Mouse (Mus musculus) T-helper 17 cell (primary cell): Measurements from ENCODE around the gene Lkaaear1.

Source experiments
- in situ Hi-C, 2 experiments: fragments of 300-600 bp; cut with MboI, MseI; formaldehyde crosslinking; loops; 1 replicate in 1 of 2; 2 replicates in 1 of 2; pipeline ENCODE4 v1.15.1; 2025; ENCODE audit warnings: high pct_unique_total_duplicates in 2 of 2

Gene Lkaaear1

GRCm38 (mm10) chr2:181684713-181685112 is 13.5 kb downstream of the Lkaaear1 start:
- in situ Hi-C loops: loop anchor here in 1 of 2 experiments (10.0 kb wide), 1 partner anchor 180 kb away; the partner anchor contains the start of gene Polr3k

- in situ Hi-C loops: loop anchor here in 1 of 2 experiments (10.0 kb wide), 1 partner anchor 181 kb away; the partner anchor contains the start of gene Polr3k
Measured at GRCm38 (mm10) chr2:181683381-181683780, 14.9 kb downstream of the Lkaaear1 start.

- in situ Hi-C loops: loop anchor here in 1 of 2 experiments (10.0 kb wide), 1 partner anchor 183 kb away; the partner anchor contains the start of gene Polr3k
Measured at GRCm38 (mm10) chr2:181681978-181682377, 16.3 kb downstream of the Lkaaear1 start.

GRCm38 (mm10) chr2:181680716-181681117 is 17.5 kb downstream of the Lkaaear1 start:
- in situ Hi-C loops: loop anchor here in 1 of 2 experiments (10.0 kb wide), 1 partner anchor 184 kb away; the partner anchor contains the start of gene Polr3k

- in situ Hi-C loops: loop anchor here in 1 of 2 experiments (10.0 kb wide), 1 partner anchor 185 kb away; the partner anchor contains the start of gene Polr3k
Measured at GRCm38 (mm10) chr2:181679951-181680715, 18.1 kb downstream of the Lkaaear1 start, which contains the start of gene Tcea2. Gene Tcea2, plus strand, starts transcription at chr2:181680310.

GRCm38 (mm10) chr2:181678780-181679179 is 19.5 kb downstream of the Lkaaear1 start:
- in situ Hi-C loops: no loop called here

GRCm38 (mm10) chr2:181677755-181678098 is 20.5 kb downstream of the Lkaaear1 start:
- in situ Hi-C loops: no loop called here

- in situ Hi-C loops: no loop called here
Measured at GRCm38 (mm10) chr2:181677096-181677754, 21.0 kb downstream of the Lkaaear1 start.

- in situ Hi-C loops: no loop called here
Measured at GRCm38 (mm10) chr2:181676424-181676823, 21.8 kb downstream of the Lkaaear1 start.

GRCm38 (mm10) chr2:181675454-181675853 is 22.8 kb downstream of the Lkaaear1 start:
- in situ Hi-C loops: no loop called here

GRCm38 (mm10) chr2:181674934-181675333 is 23.3 kb downstream of the Lkaaear1 start:
- in situ Hi-C loops: no loop called here

- in situ Hi-C loops: no loop called here
Measured at GRCm38 (mm10) chr2:181673501-181673900, 24.7 kb downstream of the Lkaaear1 start.

GRCm38 (mm10) chr2:181671984-181672383 is 26.3 kb downstream of the Lkaaear1 start:
- in situ Hi-C loops: no loop called here

GRCm38 (mm10) chr2:181671326-181671725 is 26.9 kb downstream of the Lkaaear1 start, which contains the start of gene Sox18:
Gene Sox18, minus strand, starts transcription at chr2:181671640.
- in situ Hi-C loops: no loop called here

GRCm38 (mm10) chr2:181670913-181671311 is 27.3 kb downstream of the Lkaaear1 start:
- in situ Hi-C loops: no loop called here

- in situ Hi-C loops: no loop called here
Measured at GRCm38 (mm10) chr2:181670285-181670912, 27.8 kb downstream of the Lkaaear1 start.

GRCm38 (mm10) chr2:181663298-181663630 is 35.0 kb downstream of the Lkaaear1 start:
- in situ Hi-C loops: no loop called here

GRCm38 (mm10) chr2:181662620-181663297 is 35.5 kb downstream of the Lkaaear1 start:
- in situ Hi-C loops: no loop called here

- in situ Hi-C loops: no loop called here
Measured at GRCm38 (mm10) chr2:181659609-181660055, 38.6 kb downstream of the Lkaaear1 start.

GRCm38 (mm10) chr2:181658930-181659555 is 39.2 kb downstream of the Lkaaear1 start:
- in situ Hi-C loops: no loop called here

GRCm38 (mm10) chr2:181658528-181658927 is 39.7 kb downstream of the Lkaaear1 start:
- in situ Hi-C loops: no loop called here
